Comparison of ENCODE assay signal across 8 mouse cellular contexts in genomic region chr2:122312722-122313417, GRCm38 (mm10). TPM values are rescaled to one million over a fixed set of nuclear protein-coding genes. Genes with fewer than 3 reads are reported as not detected.
DNase-seq lines count a peak whose midpoint lies in the region; ATAC-seq and TF ChIP-seq lines count a peak whose summit lies in the region.

No protein-coding gene starts in this region.

- H3K4me1 ChIP-seq in cerebellum, adult 2 months (ENCODE audit: control insufficient read depth, insufficient read depth, low read length) = no peaks in the 10 kb centered on the region
- H3K4me1 ChIP-seq in forebrain, embryonic 15.5 days = peaks cover 12% of the 10 kb centered on the region
- H3K4me1 ChIP-seq in hindbrain, embryonic 11.5 days (replicated peaks; ENCODE audit: control insufficient read depth, insufficient read depth, low read length) = peaks cover 4% of the 10 kb centered on the region; the same call in 1 of the 2 replicates
- H3K4me1 ChIP-seq in limb, embryonic 11.5 days (ENCODE audit: control insufficient read depth, insufficient read depth, low read length) = no peaks in the 10 kb centered on the region
- peaks cover 6% of the 10 kb centered on the region; the same call in 1 of the 2 replicates for H3K4me1 ChIP-seq in midbrain, embryonic 11.5 days (ENCODE audit: control insufficient read depth, insufficient read depth, low read length)

- H3K9me3 ChIP-seq in forebrain, embryonic 15.5 days = no peaks in the 10 kb centered on the region
- no peaks in the 10 kb centered on the region for H3K9me3 ChIP-seq in hindbrain, embryonic 11.5 days (ENCODE audit: control insufficient read depth, low read length)
- no peaks in the 10 kb centered on the region for H3K9me3 ChIP-seq in limb, embryonic 11.5 days (ENCODE audit: control insufficient read depth, low read length)
- H3K9me3 ChIP-seq in midbrain, embryonic 11.5 days (ENCODE audit: control insufficient read depth, low read length) = no peaks in the 10 kb centered on the region

- H3K4me3 ChIP-seq in cerebellum, adult 2 months (replicated peaks; ENCODE audit: insufficient read depth, low read depth, low read length) = peak overlapping the region; percentile 26
- H3K4me3 ChIP-seq in forebrain, embryonic 15.5 days = peak overlapping the region; percentile 25
- H3K4me3 ChIP-seq in hindbrain, embryonic 11.5 days (ENCODE audit: low read depth, low read length) = no peak overlapping the region; the same call in none of the 2 replicates
- peak overlapping the region; percentile 12; the same call in 1 of the 2 replicates for H3K4me3 ChIP-seq in limb, embryonic 11.5 days (ENCODE audit: low read depth, low read length)
- H3K4me3 ChIP-seq in midbrain, embryonic 11.5 days (ENCODE audit: low read depth, low read length) = no peak overlapping the region

- H3K36me3 ChIP-seq in forebrain, embryonic 15.5 days = no peaks in the 10 kb centered on the region
- H3K36me3 ChIP-seq in hindbrain, embryonic 11.5 days (ENCODE audit: control insufficient read depth, insufficient read depth, low read length) = no peaks in the 10 kb centered on the region
- H3K36me3 ChIP-seq in limb, embryonic 11.5 days (ENCODE audit: control insufficient read depth, insufficient read depth, low read length) = no peaks in the 10 kb centered on the region
- H3K36me3 ChIP-seq in midbrain, embryonic 11.5 days (ENCODE audit: control insufficient read depth, insufficient read depth, low read length) = no peaks in the 10 kb centered on the region

- H3K4me2 ChIP-seq in forebrain, embryonic 15.5 days (replicated peaks) = peak overlapping the region; percentile 39
- H3K4me2 ChIP-seq in hindbrain, embryonic 11.5 days (replicated peaks; ENCODE audit: low read depth, low read length) = peak overlapping the region; percentile 17; the same call in 1 of the 2 replicates
- H3K4me2 ChIP-seq in limb, embryonic 11.5 days (ENCODE audit: low read depth, severe bottlenecking) = peak overlapping the region; percentile 32
- peak overlapping the region; percentile 7; the same call in 1 of the 2 replicates for H3K4me2 ChIP-seq in midbrain, embryonic 11.5 days

- TF ChIP-seq CTCF in cerebellum, adult 2 months (IDR thresholded peaks at IDR 0.05; ENCODE audit: borderline replicate concordance, insufficient read depth, low read depth, low read length) = peak; percentile 72

- TF ChIP-seq POLR2A in cerebellum, adult 2 months (IDR thresholded peaks at IDR 0.05; ENCODE audit: borderline replicate concordance, insufficient read depth, low read length) = no peak

- no peaks in the 10 kb centered on the region for H3K27me3 ChIP-seq in cerebellum, adult 2 months (ENCODE audit: control insufficient read depth, insufficient read depth, low read length)
- peaks cover 39% of the 10 kb centered on the region for H3K27me3 ChIP-seq in forebrain, embryonic 15.5 days
- peaks cover 18% of the 10 kb centered on the region for H3K27me3 ChIP-seq in hindbrain, embryonic 11.5 days (ENCODE audit: control insufficient read depth, insufficient read depth, low read length)
- H3K27me3 ChIP-seq in limb, embryonic 11.5 days (ENCODE audit: control insufficient read depth, insufficient read depth, low read length) = peaks cover 31% of the 10 kb centered on the region
- H3K27me3 ChIP-seq in midbrain, embryonic 11.5 days (ENCODE audit: control insufficient read depth, insufficient read depth, low read length) = peaks cover 20% of the 10 kb centered on the region

- H3K27ac ChIP-seq in cerebellum, adult 2 months (ENCODE audit: insufficient read depth, low read length) = no peak overlapping the region
- no peak overlapping the region for H3K27ac ChIP-seq in forebrain, embryonic 15.5 days (replicated peaks)
- H3K27ac ChIP-seq in hindbrain, embryonic 11.5 days (ENCODE audit: low read depth, low read length) = no peak overlapping the region
- no peak overlapping the region for H3K27ac ChIP-seq in limb, embryonic 11.5 days (replicated peaks; ENCODE audit: low read depth, low read length)
- no peak overlapping the region for H3K27ac ChIP-seq in midbrain, embryonic 11.5 days (ENCODE audit: low read depth, low read length)

- WGBS in cerebellum, adult 2 months = 4% methylated on average over 27 of the region's 27 CpGs
- 4% methylated on average over 27 of the region's 27 CpGs for WGBS in forebrain, embryonic 15.5 days
- 4% methylated on average over 27 of the region's 27 CpGs for WGBS in hindbrain, embryonic 11.5 days
- 3% methylated on average over 27 of the region's 27 CpGs for WGBS in limb, embryonic 11.5 days
- 4% methylated on average over 27 of the region's 27 CpGs for WGBS in midbrain, embryonic 11.5 days

- DNase-seq in layer of hippocampus, adult 18-20 months (ENCODE audit: low spot score in 2 of 2) = peak; percentile 8 to 60
- DNase-seq in layer of hippocampus, adult 9-10 months (ENCODE audit: low spot score) = no peak
- DNase-seq in cerebellum, adult 2 months = peak; percentile 41 to 67
- DNase-seq in hindbrain, embryonic 11.5 days (ENCODE audit: low spot score) = peak; percentile 86
- DNase-seq in limb, embryonic 11.5 days (ENCODE audit: low spot score) = peak; percentile 87
- peak; percentile 99 for DNase-seq in midbrain, embryonic 11.5 days (ENCODE audit: low spot score, missing footprints)
- DNase-seq in spleen, postnatal 10 days (ENCODE audit: low spot score in 2 of 2) = peak; percentile 54 to 81

- peak; percentile 41 for ATAC-seq in forebrain, embryonic 15.5 days (replicated peaks)
- peak; percentile 51 for ATAC-seq in hindbrain, embryonic 11.5 days (ENCODE audit: low FRiP score)
- peak; percentile 52; the same call in 1 of the 2 replicates for ATAC-seq in limb, embryonic 11.5 days (ENCODE audit: insufficient number of reproducible peaks, low FRiP score, low TSS enrichment, low read depth)
- ATAC-seq in midbrain, embryonic 11.5 days (ENCODE audit: low FRiP score) = peak; percentile 58

- H3K9ac ChIP-seq in forebrain, embryonic 15.5 days (replicated peaks) = no peak overlapping the region
- H3K9ac ChIP-seq in hindbrain, embryonic 11.5 days (ENCODE audit: low read depth, low read length) = no peak overlapping the region
- no peak overlapping the region for H3K9ac ChIP-seq in limb, embryonic 11.5 days (ENCODE audit: low read length)
- no peak overlapping the region for H3K9ac ChIP-seq in midbrain, embryonic 11.5 days (ENCODE audit: low read length)

RNA-seq across cellular contexts. Expression of gene Duoxa1, which starts 0.7 kb away (rescaled TPM):
- under 1 TPM in 1 of 2 experiments, not detected in 1; 0.33 TPM for total RNA-seq in layer of hippocampus, adult 18-20 months (2021)
- 0.19 TPM in 1 of 2 replicates, not detected in the other for polyA plus RNA-seq in cerebellum, adult 2 months (2012; rRNA removed)
- not detected in 2 replicates for polyA plus RNA-seq in forebrain, embryonic 15.5 days (2015; fragmentation: Nextera tagmentation; extraction: Ambion mirVana)
- 0.07 TPM in 1 of 2 replicates, not detected in the other for polyA plus RNA-seq in hindbrain, embryonic 11.5 days (2014; fragmentation: Nextera tagmentation; extraction: Ambion mirVana)
- 0.72 and 1.0 TPM in 2 replicates for polyA plus RNA-seq in limb, embryonic 11.5 days (2014; fragmentation: Nextera tagmentation; extraction: Ambion mirVana)
- polyA plus RNA-seq in midbrain, embryonic 11.5 days (2014; fragmentation: Nextera tagmentation; extraction: Ambion mirVana) = not detected in 2 replicates

RNA-seq across cellular contexts. Expression of gene Duox1, which starts 2.6 kb away (rescaled TPM):
- not detected for total RNA-seq in layer of hippocampus, adult 18-20 months (2021)
- 0.05 TPM in 2 replicates for polyA plus RNA-seq in cerebellum, adult 2 months (2012; rRNA removed)
- polyA plus RNA-seq in forebrain, embryonic 15.5 days (2015; fragmentation: Nextera tagmentation; extraction: Ambion mirVana) = 0.04 and 0.06 TPM in 2 replicates
- 0.12 TPM in 1 of 2 replicates, not detected in the other for polyA plus RNA-seq in hindbrain, embryonic 11.5 days (2014; fragmentation: Nextera tagmentation; extraction: Ambion mirVana)
- polyA plus RNA-seq in limb, embryonic 11.5 days (2014; fragmentation: Nextera tagmentation; extraction: Ambion mirVana) = 0.04 and 0.13 TPM in 2 replicates
- 0.04 TPM in 1 of 2 replicates, not detected in the other for polyA plus RNA-seq in midbrain, embryonic 11.5 days (2014; fragmentation: Nextera tagmentation; extraction: Ambion mirVana)

RNA-seq across cellular contexts. Expression of gene Duoxa2, which starts 14.2 kb away (rescaled TPM):
- not detected for total RNA-seq in layer of hippocampus, adult 18-20 months (2021)
- not detected in 2 replicates for polyA plus RNA-seq in cerebellum, adult 2 months (2012; rRNA removed)
- 0.13 TPM in 1 of 2 replicates, not detected in the other for polyA plus RNA-seq in forebrain, embryonic 15.5 days (2015; fragmentation: Nextera tagmentation; extraction: Ambion mirVana)
- polyA plus RNA-seq in hindbrain, embryonic 11.5 days (2014; fragmentation: Nextera tagmentation; extraction: Ambion mirVana) = not detected in 2 replicates
- polyA plus RNA-seq in limb, embryonic 11.5 days (2014; fragmentation: Nextera tagmentation; extraction: Ambion mirVana) = not detected in 2 replicates
- not detected in 2 replicates for polyA plus RNA-seq in midbrain, embryonic 11.5 days (2014; fragmentation: Nextera tagmentation; extraction: Ambion mirVana)

RNA-seq across cellular contexts. Expression of gene Duox2, which starts 14.6 kb away (rescaled TPM):
- under 1 TPM in 1 of 2 experiments, not detected in 1; 0.07 TPM for total RNA-seq in layer of hippocampus, adult 18-20 months (2021)
- 0.03 and 0.11 TPM in 2 replicates for polyA plus RNA-seq in cerebellum, adult 2 months (2012; rRNA removed)
- 0.03 TPM in 1 of 2 replicates, not detected in the other for polyA plus RNA-seq in forebrain, embryonic 15.5 days (2015; fragmentation: Nextera tagmentation; extraction: Ambion mirVana)
- polyA plus RNA-seq in hindbrain, embryonic 11.5 days (2014; fragmentation: Nextera tagmentation; extraction: Ambion mirVana) = not detected in 2 replicates
- polyA plus RNA-seq in limb, embryonic 11.5 days (2014; fragmentation: Nextera tagmentation; extraction: Ambion mirVana) = not detected in 2 replicates
- 0.03 TPM in 1 of 2 replicates, not detected in the other for polyA plus RNA-seq in midbrain, embryonic 11.5 days (2014; fragmentation: Nextera tagmentation; extraction: Ambion mirVana)

RNA-seq across cellular contexts. Expression of gene Shf, which starts 56.1 kb away (rescaled TPM):
- total RNA-seq in layer of hippocampus, adult 18-20 months (2021) = 10 to 100 TPM; 58.8 to 61.2 TPM
- 344 and 410 TPM in 2 replicates for polyA plus RNA-seq in cerebellum, adult 2 months (2012; rRNA removed)
- polyA plus RNA-seq in forebrain, embryonic 15.5 days (2015; fragmentation: Nextera tagmentation; extraction: Ambion mirVana) = 10.3 and 11.0 TPM in 2 replicates
- polyA plus RNA-seq in hindbrain, embryonic 11.5 days (2014; fragmentation: Nextera tagmentation; extraction: Ambion mirVana) = 10.3 and 11.7 TPM in 2 replicates
- 6.2 and 7.9 TPM in 2 replicates for polyA plus RNA-seq in limb, embryonic 11.5 days (2014; fragmentation: Nextera tagmentation; extraction: Ambion mirVana)
- polyA plus RNA-seq in midbrain, embryonic 11.5 days (2014; fragmentation: Nextera tagmentation; extraction: Ambion mirVana) = 6.7 and 9.2 TPM in 2 replicates

Comparison
In these comparisons a context has a peak if more than half of its experiments do, and no peak if none do; other contexts are left out.
1. H3K4me3 ChIP-seq: peak in cerebellum, adult 2 months (single experiment), forebrain, embryonic 15.5 days (single experiment) and limb, embryonic 11.5 days (single experiment); none in hindbrain, embryonic 11.5 days (single experiment) and midbrain, embryonic 11.5 days (single experiment).
2. Peak in every context shown above with its lines, with median percentiles within 50 percentile points of each other: ATAC-seq and H3K4me2 ChIP-seq.